Mouse (Mus musculus) gastrocnemius, adult 8-10 months (tissue): Measurements from ENCODE around the gene Vsig8. TPM values are rescaled to one million over a fixed set of nuclear protein-coding genes. Genes with fewer than 3 reads are reported as not detected.

ENCODE experiments used
- DNase-seq, 2 experiments: peaks; one replicate each; pipeline ENCODE4 v3.0.0; 2022; ENCODE audit warnings: low spot score in 2 of 2
- total RNA-seq, 4 experiments: library from RNA; stranded (reverse); gene quantifications; 2 replicates each; pipeline ENCODE4 v1.2.4; 2022

Gene Vsig8
- total RNA-seq, 4 experiments from 2014 or later, result not detected

GRCm38 (mm10) chr1:172528701-172529100 lies 27.0 kb upstream of the Vsig8 start:
- DNase-seq, result peak; percentile 75 to 78

GRCm38 (mm10) chr1:172530544-172531220 lies 25.1 kb upstream of the Vsig8 start:
- DNase-seq, result no peak

- DNase-seq, result no peak
Observed at GRCm38 (mm10) chr1:172532551-172532950, 23.2 kb upstream of the Vsig8 start.

GRCm38 (mm10) chr1:172535116-172535515 lies 20.6 kb upstream of the Vsig8 start:
- no peak for DNase-seq

- no peak for DNase-seq
Observed at GRCm38 (mm10) chr1:172539827-172540226, 15.9 kb upstream of the Vsig8 start.

- no peak for DNase-seq
Observed at GRCm38 (mm10) chr1:172540283-172540820, 15.4 kb upstream of the Vsig8 start.

- no peak for DNase-seq
Observed at GRCm38 (mm10) chr1:172546062-172546461, 9.7 kb upstream of the Vsig8 start.

GRCm38 (mm10) chr1:172548501-172548900 lies 7.2 kb upstream of the Vsig8 start:
- DNase-seq, result no peak

- no peak for DNase-seq
Observed at GRCm38 (mm10) chr1:172549314-172549713, 6.4 kb upstream of the Vsig8 start.

- no peak for DNase-seq
Observed at GRCm38 (mm10) chr1:172549717-172550116, 6.0 kb upstream of the Vsig8 start.

- DNase-seq, result no peak
Observed at GRCm38 (mm10) chr1:172550551-172550951, 5.2 kb upstream of the Vsig8 start.

- DNase-seq, result no peak
Observed at GRCm38 (mm10) chr1:172551009-172551408, 4.7 kb upstream of the Vsig8 start.

GRCm38 (mm10) chr1:172552623-172553022 lies 3.1 kb upstream of the Vsig8 start:
- no peak for DNase-seq

- DNase-seq, result peak; percentile 13 to 41
Observed at GRCm38 (mm10) chr1:172562641-172563464, 7.1 kb downstream of the Vsig8 start.

GRCm38 (mm10) chr1:172563465-172563828 lies 7.7 kb downstream of the Vsig8 start:
- DNase-seq, result no peak

GRCm38 (mm10) chr1:172566131-172566530 lies 10.4 kb downstream of the Vsig8 start:
- DNase-seq, result no peak

- DNase-seq, result no peak
Observed at GRCm38 (mm10) chr1:172567758-172568157, 12.0 kb downstream of the Vsig8 start.

GRCm38 (mm10) chr1:172580116-172580515 lies 24.4 kb downstream of the Vsig8 start:
- DNase-seq, result no peak

- no peak for DNase-seq
Observed at GRCm38 (mm10) chr1:172582436-172582835, 26.7 kb downstream of the Vsig8 start.

- DNase-seq, result no peak
Observed at GRCm38 (mm10) chr1:172584271-172584670, 28.5 kb downstream of the Vsig8 start.

- DNase-seq, result no peak
Observed at GRCm38 (mm10) chr1:172585026-172585425, 29.3 kb downstream of the Vsig8 start.
